Mouse (Mus musculus) B cell, adult 2 months (primary cell): ENCODE results near the gene Dsp.

Source experiments
- DNase-seq, 2 experiments: peaks; one replicate each; pipeline ENCODE4 v3.0.0; 2022

Gene Dsp

GRCm38 (mm10) chr13:38151069-38151588, at the start of gene Dsp:
Gene Dsp, plus strand, starts transcription at chr13:38151294.
- DNase-seq, result peak; percentile 26 to 40

- no peak for DNase-seq
Measured at GRCm38 (mm10) chr13:38103406-38103805, 47.7 kb upstream of the Dsp start.

- DNase-seq, result no peak
Measured at GRCm38 (mm10) chr13:38104501-38104900, 46.6 kb upstream of the Dsp start.

GRCm38 (mm10) chr13:38109081-38109480, 42.0 kb upstream of the Dsp start:
- DNase-seq, result no peak

GRCm38 (mm10) chr13:38122321-38122720, 28.8 kb upstream of the Dsp start:
- no peak for DNase-seq

GRCm38 (mm10) chr13:38123666-38124065, 27.4 kb upstream of the Dsp start:
- DNase-seq, result no peak

GRCm38 (mm10) chr13:38127683-38128082, 23.4 kb upstream of the Dsp start:
- DNase-seq, result no peak

GRCm38 (mm10) chr13:38128246-38128645, 22.8 kb upstream of the Dsp start:
- DNase-seq, result no peak

GRCm38 (mm10) chr13:38129492-38129891, 21.6 kb upstream of the Dsp start:
- no peak for DNase-seq

- DNase-seq, result no peak
Measured at GRCm38 (mm10) chr13:38130116-38130515, 21.0 kb upstream of the Dsp start.

GRCm38 (mm10) chr13:38133016-38133528, 18.0 kb upstream of the Dsp start:
- no peak for DNase-seq

- DNase-seq, result no peak
Measured at GRCm38 (mm10) chr13:38140521-38140920, 10.6 kb upstream of the Dsp start.

- DNase-seq, result no peak
Measured at GRCm38 (mm10) chr13:38144962-38145713, 6.0 kb upstream of the Dsp start.

GRCm38 (mm10) chr13:38148348-38148747, 2.7 kb upstream of the Dsp start:
- DNase-seq, result no peak

- peak; percentile 22 for DNase-seq
Measured at GRCm38 (mm10) chr13:38151671-38152428, 756 bp downstream of the Dsp start.

GRCm38 (mm10) chr13:38152429-38153035, 1.4 kb downstream of the Dsp start:
- peak; percentile 18 to 25 for DNase-seq

- no peak for DNase-seq
Measured at GRCm38 (mm10) chr13:38155523-38155922, 4.4 kb downstream of the Dsp start.

GRCm38 (mm10) chr13:38157635-38158034, 6.5 kb downstream of the Dsp start:
- DNase-seq, result no peak

- no peak for DNase-seq
Measured at GRCm38 (mm10) chr13:38162002-38162401, 10.9 kb downstream of the Dsp start.

- DNase-seq, result no peak
Measured at GRCm38 (mm10) chr13:38162668-38163067, 11.6 kb downstream of the Dsp start.

GRCm38 (mm10) chr13:38164932-38165331, 13.8 kb downstream of the Dsp start:
- no peak for DNase-seq

GRCm38 (mm10) chr13:38167056-38167455, 16.0 kb downstream of the Dsp start:
- DNase-seq, result no peak

- no peak for DNase-seq
Measured at GRCm38 (mm10) chr13:38170707-38171144, 19.6 kb downstream of the Dsp start.
